Mouse (Mus musculus): ENCODE data around the gene Vat1l. TPM values are rescaled to one million over a fixed set of nuclear protein-coding genes. Genes with fewer than 3 reads are reported as not detected.

Vat1l gene
- polyA plus RNA-seq, 2 experiments = 0.01 TPM; not detected in 1

DNA sequence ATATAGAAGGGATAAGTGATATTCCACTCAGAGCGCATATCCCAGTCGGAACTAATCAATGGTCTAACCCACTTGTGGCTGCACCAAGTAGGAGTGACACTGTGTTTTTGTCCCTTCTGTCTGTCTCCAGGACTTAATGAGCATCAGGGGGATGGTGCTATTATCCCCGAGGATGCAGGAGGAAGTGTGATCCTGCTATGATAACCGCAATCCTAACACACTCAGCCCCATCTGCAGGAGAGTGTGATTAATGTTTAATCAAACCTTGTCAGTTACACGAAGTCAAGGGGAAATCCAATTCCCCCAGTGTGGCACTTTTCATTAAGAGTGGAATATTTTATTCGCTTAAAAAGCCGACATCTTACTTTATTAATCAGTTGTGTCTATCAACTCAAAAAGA is 196.3 kb downstream of the Vat1l start:
- Histone ChIP-seq H3K4me2 (ENCODE audit: low read depth) (no peak overlapping the region), H3K4me1 (replicated peaks; ENCODE audit: control insufficient read depth in 2 of 2, insufficient read depth in 2 of 2, low read length in 1 of 2) (no peaks in the 10 kb centered on the region), H3K9ac (replicated peaks) (no peak overlapping the region), H3K4me3 (ENCODE audit: insufficient read depth in 1 of 2, low read depth in 2 of 2, low read length in 2 of 2) (no peak overlapping the region), H3K27me3 (ENCODE audit: control insufficient read depth, insufficient read depth, low read length) (no peaks in the 10 kb centered on the region), H3K27ac (no peak overlapping the region), H3K36me3 (replicated peaks; ENCODE audit: control insufficient read depth, insufficient read depth, low read depth) (no peaks in the 10 kb centered on the region), H3K9me3 (ENCODE audit: control insufficient read depth, low read length) (no peaks in the 10 kb centered on the region)
- DNase-seq (ENCODE audit: low read depth in 3 of 3, low spot score in 3 of 3) (no peak), ATAC-seq (ENCODE audit: insufficient read depth) (no peak)
- no peak for TF ChIP-seq EP300 (IDR thresholded peaks at IDR 0.05; ENCODE audit: low read depth)
- no peak for TF ChIP-seq CTCF (IDR thresholded peaks at IDR 0.05; ENCODE audit: low read depth)
- WGBS (ENCODE audit: insufficient replicate concordance) = 56% methylated on average over 7 of the region's 7 CpGs

DNA sequence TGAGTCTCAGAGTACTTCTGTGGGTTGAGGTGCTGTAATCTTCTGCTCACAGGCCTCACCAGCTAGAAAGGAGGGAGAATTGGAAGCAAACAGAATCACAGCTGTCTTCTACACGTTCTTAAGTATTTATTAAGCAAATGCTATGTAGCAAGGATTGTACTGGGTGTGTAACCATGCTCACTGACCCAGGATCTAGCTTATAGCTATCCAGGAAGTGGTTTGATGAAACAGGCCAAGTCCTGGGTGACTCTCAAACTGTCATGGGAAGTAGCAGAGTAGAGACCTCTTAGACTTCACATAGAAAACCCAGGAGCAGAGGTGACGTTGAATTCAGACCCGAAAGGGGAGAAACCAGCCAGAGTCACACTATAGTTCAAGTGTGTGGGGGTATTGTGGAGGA is 206.0 kb downstream of the Vat1l start:
- ATAC-seq (ENCODE audit: insufficient read depth) = no peak

DNA sequence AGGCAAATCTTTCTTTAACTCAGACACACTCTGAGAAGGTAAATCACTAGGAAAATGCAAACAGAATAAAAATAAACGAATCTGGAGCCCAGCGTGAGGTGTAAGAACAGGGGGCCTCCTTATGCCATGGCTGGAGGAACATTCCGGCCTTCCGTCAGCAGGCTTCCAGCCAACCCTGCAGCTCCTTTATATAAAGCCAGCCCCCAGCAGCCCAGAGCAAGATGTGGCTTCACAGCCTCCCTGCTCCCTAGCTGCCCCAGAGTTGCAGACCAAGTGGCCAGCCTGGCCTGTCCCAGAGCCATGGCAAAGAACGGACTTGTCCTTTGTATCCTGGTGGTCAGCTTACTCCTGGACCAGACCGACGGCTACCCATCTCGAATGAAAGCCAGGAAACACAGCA is 212.4 kb downstream of the Vat1l start, which contains the start of gene Clec3a:
Gene Clec3a, plus strand, starts transcription at position 301 of the 400 bp plus-strand sequence.
- no peaks in the 10 kb centered on the region for H3K4me1 ChIP-seq (replicated peaks; ENCODE audit: control insufficient read depth in 2 of 2, insufficient read depth in 2 of 2, low read length in 1 of 2)
- no peaks in the 10 kb centered on the region for H3K36me3 ChIP-seq (replicated peaks; ENCODE audit: control insufficient read depth, insufficient read depth, low read depth)
- no peaks in the 10 kb centered on the region for H3K9me3 ChIP-seq (ENCODE audit: control insufficient read depth, low read length)
- no peak within 1 kb of the TSS for H3K4me2 ChIP-seq (ENCODE audit: low read depth)
- ATAC-seq (ENCODE audit: insufficient read depth) (no peak), DNase-seq (ENCODE audit: low read depth in 3 of 3, low spot score in 3 of 3) (no peak)
- 68% methylated on average over 8 of the region's 8 CpGs for WGBS (ENCODE audit: insufficient replicate concordance)
- H3K4me3 ChIP-seq (ENCODE audit: insufficient read depth in 1 of 2, low read depth in 2 of 2, low read length in 2 of 2) = no peak within 1 kb of the TSS
- no peaks in the 10 kb centered on the region for H3K27me3 ChIP-seq (ENCODE audit: control insufficient read depth, insufficient read depth, low read length)
- no peak within 1 kb of the TSS for H3K9ac ChIP-seq (replicated peaks)
- no peak within 1 kb of the TSS for H3K27ac ChIP-seq
- no peak for TF ChIP-seq CTCF (IDR thresholded peaks at IDR 0.05; ENCODE audit: low read depth)
- no peak for TF ChIP-seq EP300 (IDR thresholded peaks at IDR 0.05; ENCODE audit: low read depth)

More for the DNA sequence above, 206.0 kb downstream of the Vat1l start:
- Histone ChIP-seq H3K27me3 (ENCODE audit: control insufficient read depth, insufficient read depth, low read length) (no peaks in the 10 kb centered on the region), H3K4me2 (ENCODE audit: low read depth) (no peak overlapping the region), H3K9me3 (ENCODE audit: control insufficient read depth, low read length) (no peaks in the 10 kb centered on the region), H3K27ac (no peak overlapping the region), H3K9ac (replicated peaks) (no peak overlapping the region), H3K36me3 (replicated peaks; ENCODE audit: control insufficient read depth, insufficient read depth, low read depth) (no peaks in the 10 kb centered on the region), H3K4me3 (ENCODE audit: insufficient read depth in 1 of 2, low read depth in 2 of 2, low read length in 2 of 2) (no peak overlapping the region), H3K4me1 (replicated peaks; ENCODE audit: control insufficient read depth in 2 of 2, insufficient read depth in 2 of 2, low read length in 1 of 2) (no peaks in the 10 kb centered on the region)
- DNase-seq (ENCODE audit: low read depth in 3 of 3, low spot score in 3 of 3) = no peak
- TF ChIP-seq EP300 (IDR thresholded peaks at IDR 0.05; ENCODE audit: low read depth) (no peak), CTCF (IDR thresholded peaks at IDR 0.05; ENCODE audit: low read depth) (no peak)
- 58% methylated on average over 3 of the region's 3 CpGs for WGBS (ENCODE audit: insufficient replicate concordance)

DNA sequence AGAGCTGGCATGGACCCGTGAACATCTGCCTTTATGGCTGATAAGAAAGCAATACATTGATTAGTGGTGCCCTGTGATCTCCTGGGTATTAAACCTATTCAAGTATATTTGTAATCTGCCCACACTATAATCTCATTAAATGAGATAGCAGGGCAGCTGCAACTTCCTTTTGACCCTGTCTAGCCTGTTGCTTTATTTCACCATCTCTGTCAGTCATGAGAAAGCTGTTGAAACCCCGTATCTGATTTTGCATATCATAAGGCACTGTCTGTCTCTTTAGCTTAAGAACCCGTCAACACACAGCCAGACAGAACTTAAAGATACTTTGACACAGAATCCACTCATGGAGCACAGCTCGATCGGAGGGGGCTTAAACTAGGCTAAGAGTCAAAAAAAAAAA is 213.1 kb downstream of the Vat1l start:
- Histone ChIP-seq H3K36me3 (replicated peaks; ENCODE audit: control insufficient read depth, insufficient read depth, low read depth) (no peaks in the 10 kb centered on the region), H3K27me3 (ENCODE audit: control insufficient read depth, insufficient read depth, low read length) (no peaks in the 10 kb centered on the region), H3K9ac (replicated peaks) (no peak overlapping the region), H3K4me1 (replicated peaks; ENCODE audit: control insufficient read depth in 2 of 2, insufficient read depth in 2 of 2, low read length in 1 of 2) (no peaks in the 10 kb centered on the region), H3K4me3 (ENCODE audit: insufficient read depth in 1 of 2, low read depth in 2 of 2, low read length in 2 of 2) (no peak overlapping the region), H3K9me3 (ENCODE audit: control insufficient read depth, low read length) (no peaks in the 10 kb centered on the region), H3K27ac (no peak overlapping the region), H3K4me2 (ENCODE audit: low read depth) (no peak overlapping the region)
- no peak for TF ChIP-seq EP300 (IDR thresholded peaks at IDR 0.05; ENCODE audit: low read depth)
- no peak for TF ChIP-seq CTCF (IDR thresholded peaks at IDR 0.05; ENCODE audit: low read depth)
- DNase-seq (ENCODE audit: low read depth in 3 of 3, low spot score in 3 of 3) = no peak
- WGBS (ENCODE audit: insufficient replicate concordance) = 36% methylated on average over 5 of the region's 5 CpGs
- no peak for ATAC-seq (ENCODE audit: insufficient read depth)

DNA sequence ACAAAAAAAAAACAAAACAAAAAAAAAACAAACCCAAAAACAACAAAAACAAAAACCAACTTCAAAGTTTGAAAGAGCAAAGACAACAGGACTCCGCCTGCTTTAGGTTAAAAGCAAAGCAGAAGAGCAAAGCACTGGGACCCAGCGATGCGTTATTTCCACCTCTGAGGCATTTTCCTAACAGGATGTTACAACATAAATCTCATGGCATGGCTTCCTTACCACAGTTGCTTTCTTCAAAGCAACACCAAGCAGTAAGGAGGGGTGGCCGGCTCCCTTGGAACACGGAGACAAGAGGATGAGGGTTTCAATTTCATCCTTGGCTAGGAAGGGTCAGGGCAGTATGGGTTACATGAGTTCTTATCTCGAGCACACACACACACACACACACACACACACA is 213.5 kb downstream of the Vat1l start:
- WGBS (ENCODE audit: insufficient replicate concordance) = 28% methylated on average over 6 of the region's 6 CpGs
- ATAC-seq (ENCODE audit: insufficient read depth) = no peak
- Histone ChIP-seq H3K9me3 (ENCODE audit: control insufficient read depth, low read length) (no peaks in the 10 kb centered on the region), H3K27me3 (ENCODE audit: control insufficient read depth, insufficient read depth, low read length) (no peaks in the 10 kb centered on the region), H3K4me3 (ENCODE audit: insufficient read depth in 1 of 2, low read depth in 2 of 2, low read length in 2 of 2) (no peak overlapping the region), H3K4me1 (replicated peaks; ENCODE audit: control insufficient read depth in 2 of 2, insufficient read depth in 2 of 2, low read length in 1 of 2) (no peaks in the 10 kb centered on the region), H3K27ac (no peak overlapping the region), H3K36me3 (replicated peaks; ENCODE audit: control insufficient read depth, insufficient read depth, low read depth) (no peaks in the 10 kb centered on the region), H3K4me2 (ENCODE audit: low read depth) (no peak overlapping the region), H3K9ac (replicated peaks) (no peak overlapping the region)
- no peak for DNase-seq (ENCODE audit: low read depth in 3 of 3, low spot score in 3 of 3)
- TF ChIP-seq CTCF (IDR thresholded peaks at IDR 0.05; ENCODE audit: low read depth) (no peak), EP300 (IDR thresholded peaks at IDR 0.05; ENCODE audit: low read depth) (no peak)
